Mouse (Mus musculus): ENCODE measurements around the gene Gfap.

- TF ChIP-seq CTCF (IDR thresholded peaks at IDR 0.05; ENCODE audit: insufficient read depth, low read length), result no peak
- no peak for TF ChIP-seq POLR2A (IDR thresholded peaks at IDR 0.05; ENCODE audit: borderline replicate concordance, extremely low read depth, low read depth, low read length)
Observed at GRCm38 (mm10) chr11:102888135-102888534, 12.6 kb downstream of the Gfap start.
